Mouse (Mus musculus) adrenal gland, postnatal 4 days (tissue): ENCODE data around the gene Auh. TPM values are rescaled to one million over a fixed set of nuclear protein-coding genes. Genes with fewer than 3 reads are reported as not detected.
A peak's percentile ranks its signal among the peaks of the same experiment; 100 is the strongest.

Experiments used
- DNase-seq, 2 experiments: peaks; one replicate each; pipeline ENCODE4 v3.0.0; 2021 to 2022; ENCODE audit warnings: low spot score in 2 of 2, mixed read lengths in 2 of 2
- long read RNA-seq, 2 experiments: library from polyadenylated mRNA; stranded (forward); transcript quantifications; one replicate each; pipeline ENCODE4 v2.0.0; 2021
- total RNA-seq, 2 experiments: library from RNA; stranded (reverse); gene quantifications; 2 replicates each; pipeline ENCODE4 v1.2.3; 2021

The Auh gene
- 100 to 1,000 TPM; 101 TPM for total RNA-seq
- long read RNA-seq, experiment 1, transcript Auh-202 (4 exons, 3,235 nt), result minor isoform, 5 of 66 reads
- long read RNA-seq, experiment 1, transcript Auh-201 (10 exons, 1,320 nt), result major isoform, 46 of 66 reads
- long read RNA-seq, experiment 1, partial matches to known transcripts, result 4 of 66 reads
- long read RNA-seq, experiment 1, other reads (novel, unspliced or antisense), result 11 of 66 reads
- long read RNA-seq, experiment 2, transcript Auh-201 (10 exons, 1,320 nt), result major isoform, 59 of 94 reads
- long read RNA-seq, experiment 2, transcript Auh-203 (4 exons, 2,627 nt), result minor isoform, 6 of 94 reads
- long read RNA-seq, experiment 2, partial matches to known transcripts, result 6 of 94 reads
- long read RNA-seq, experiment 2, other reads (novel, unspliced or antisense), result 21 of 94 reads

DNA sequence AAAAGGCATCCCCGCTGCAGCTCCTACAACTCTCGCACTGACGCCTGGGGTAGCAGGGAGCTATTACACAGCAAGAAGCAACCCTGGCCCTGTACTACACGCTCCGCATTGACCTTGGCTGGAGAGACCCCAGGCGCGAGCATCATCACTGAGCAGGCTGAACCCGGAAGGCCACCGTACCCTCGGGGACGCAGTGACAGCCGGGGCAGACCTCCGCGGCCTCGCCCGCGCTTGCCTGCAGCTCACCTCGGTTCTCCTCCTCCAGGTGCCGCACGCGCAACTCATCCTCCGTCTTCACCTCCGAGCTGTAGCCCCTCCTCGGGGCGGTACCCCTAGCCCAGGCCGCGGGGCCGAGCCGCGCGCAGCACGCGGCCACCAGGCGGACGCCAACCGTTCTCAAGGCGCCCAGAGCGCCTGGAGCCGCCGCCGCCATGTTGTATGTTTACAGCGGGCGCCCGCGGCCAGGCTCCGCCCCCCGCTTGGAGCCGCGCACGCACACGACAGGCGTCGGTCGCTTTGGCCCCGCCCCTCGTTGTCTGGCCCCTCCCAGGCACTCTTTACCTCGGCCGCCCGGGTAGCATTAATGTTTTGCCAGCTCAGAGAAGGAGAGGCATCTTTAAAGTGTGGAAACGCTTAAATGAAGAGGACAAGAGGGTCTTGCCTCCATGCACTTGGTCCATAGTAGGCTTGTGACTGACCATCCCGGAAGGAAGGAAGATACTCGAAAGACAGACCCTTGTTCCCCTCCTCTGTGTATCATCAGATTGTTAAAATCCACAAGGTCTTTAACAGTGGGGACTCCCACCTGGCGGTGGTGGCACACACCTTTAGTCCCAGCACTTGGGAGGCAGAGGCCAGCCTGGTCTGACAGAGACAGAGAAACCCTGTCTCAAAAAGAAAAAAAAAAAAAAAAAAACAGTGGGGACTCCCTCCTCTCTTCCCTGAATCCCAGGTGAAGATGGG is at the start of gene Auh:
Gene Auh, minus strand, starts transcription at position 473 of the 963 bp plus-strand sequence.
- DNase-seq, result peak; percentile 60 to 71

DNA sequence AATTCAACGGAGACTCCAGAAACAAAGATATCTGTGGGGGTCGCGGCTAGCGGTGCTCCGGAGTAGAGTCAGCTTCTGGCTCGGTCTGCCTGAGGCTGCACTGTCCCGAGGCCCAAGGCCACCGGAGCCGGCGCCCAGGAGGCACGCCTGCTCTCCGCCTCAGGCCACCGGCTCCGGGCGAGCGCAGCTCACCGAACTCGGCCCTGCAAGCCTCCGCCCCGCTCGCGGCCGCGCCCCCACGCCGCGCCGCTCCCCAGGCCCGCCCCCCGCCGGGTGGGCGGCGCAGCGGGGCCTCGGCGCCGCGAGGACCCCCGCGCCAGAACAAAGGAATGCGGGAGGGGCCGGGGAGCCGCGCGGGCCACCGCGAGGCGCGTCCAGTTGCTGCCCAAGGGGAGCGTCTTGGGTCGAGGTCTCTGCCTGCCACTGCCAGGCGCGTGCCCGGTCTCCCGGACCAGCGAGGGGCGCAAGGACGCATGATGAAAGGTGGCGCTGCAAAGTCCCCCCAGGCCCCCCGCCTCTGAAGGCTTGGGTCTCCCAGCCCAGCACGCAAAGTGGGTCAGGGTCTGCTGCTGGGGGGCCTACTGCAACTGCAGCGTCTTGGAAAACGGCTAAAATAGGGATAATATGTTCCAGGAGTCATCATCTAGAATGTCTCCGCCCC is 49.0 kb upstream of the Auh start:
- DNase-seq, result no peak

DNA sequence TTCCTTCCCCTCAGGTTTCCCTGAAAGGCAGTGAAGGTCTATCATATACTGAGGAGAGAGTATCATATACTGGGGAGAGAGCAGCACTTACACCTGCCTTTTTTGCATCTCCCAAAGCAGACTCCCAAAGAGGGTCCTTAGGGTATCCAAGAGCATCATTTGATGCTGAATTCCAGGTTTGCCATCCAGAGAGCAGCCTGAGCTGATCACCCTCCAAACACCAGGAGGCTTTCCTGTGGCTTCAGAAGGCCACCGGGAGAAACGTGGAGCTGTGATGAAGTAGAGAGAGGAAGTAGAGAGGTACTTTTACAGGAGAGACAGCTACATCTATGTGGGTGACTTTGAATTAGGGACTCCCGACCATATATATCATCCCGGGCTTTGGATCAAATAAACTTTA is 48.3 kb upstream of the Auh start:
- no peak for DNase-seq

DNA sequence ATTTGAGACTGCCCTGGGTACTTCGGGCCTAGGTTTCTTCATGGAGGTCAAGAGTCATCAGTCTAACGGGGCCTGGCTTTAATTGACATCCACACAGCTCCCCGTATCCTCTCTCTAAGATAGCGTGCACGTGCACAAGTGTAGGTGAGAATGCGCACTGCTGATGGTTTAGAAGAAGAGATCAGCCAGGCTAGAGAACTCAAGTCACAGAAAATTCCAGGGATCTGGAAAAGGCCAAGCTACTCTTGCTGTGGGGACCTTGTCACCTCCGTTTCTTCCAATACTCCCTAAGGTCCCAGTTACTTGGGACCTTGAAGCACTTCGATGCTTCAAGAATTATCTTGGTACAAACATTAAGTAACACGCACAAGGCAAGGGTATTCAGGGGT is 47.7 kb upstream of the Auh start:
- no peak for DNase-seq

DNA sequence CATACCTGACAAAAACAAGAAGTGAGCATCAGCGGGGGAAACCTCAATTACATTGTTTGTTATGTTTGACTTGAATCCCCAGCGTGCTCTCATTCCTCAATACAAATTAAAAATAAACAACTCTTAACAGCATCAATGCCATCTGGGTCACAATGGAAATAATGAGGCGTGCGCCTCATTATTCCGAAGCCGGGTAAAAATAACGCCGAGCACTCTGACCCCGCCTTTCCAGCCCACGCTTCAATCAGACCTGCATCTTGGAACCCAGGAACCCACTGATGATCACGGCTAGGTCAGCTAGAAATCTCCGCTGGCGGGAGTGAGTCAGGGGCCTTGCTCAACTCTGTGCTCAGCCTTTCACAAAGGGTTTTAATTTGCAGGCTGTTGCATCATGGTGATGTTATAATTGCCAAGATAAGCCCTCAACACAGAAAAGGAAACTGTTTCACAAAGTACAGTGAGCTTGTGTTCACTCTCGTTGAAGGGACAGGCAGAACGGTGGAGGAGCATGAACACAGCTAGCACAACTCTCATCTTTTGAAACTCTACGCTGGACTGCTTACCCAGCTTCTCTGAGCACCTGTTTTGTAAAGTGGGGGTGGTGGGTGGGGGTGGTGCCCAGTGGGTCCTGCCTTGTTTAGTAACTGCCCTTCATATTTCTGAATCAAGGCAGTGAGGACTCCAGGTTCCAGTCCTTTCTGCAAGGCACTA is 47.2 kb upstream of the Auh start:
- DNase-seq, result peak in 1 of 2 experiments; percentile 37

DNA sequence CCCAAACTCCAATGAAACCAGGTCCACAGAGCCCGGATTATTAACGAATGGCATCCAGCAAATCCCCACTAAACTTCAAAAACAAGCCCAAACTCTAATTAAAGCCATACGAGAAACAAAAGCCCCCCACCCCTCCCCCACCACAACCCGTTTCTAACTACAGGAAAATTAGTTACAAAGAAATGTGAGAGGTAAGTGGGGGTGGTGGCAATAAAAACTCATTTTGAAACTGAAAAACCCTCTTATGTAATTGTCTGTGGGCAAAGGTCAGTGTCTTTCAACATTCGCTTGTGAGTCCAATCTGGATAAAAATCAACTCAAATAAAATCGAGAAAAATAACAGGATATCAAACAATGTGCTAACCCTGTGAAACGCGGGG is 46.6 kb upstream of the Auh start:
- DNase-seq, result no peak

DNA sequence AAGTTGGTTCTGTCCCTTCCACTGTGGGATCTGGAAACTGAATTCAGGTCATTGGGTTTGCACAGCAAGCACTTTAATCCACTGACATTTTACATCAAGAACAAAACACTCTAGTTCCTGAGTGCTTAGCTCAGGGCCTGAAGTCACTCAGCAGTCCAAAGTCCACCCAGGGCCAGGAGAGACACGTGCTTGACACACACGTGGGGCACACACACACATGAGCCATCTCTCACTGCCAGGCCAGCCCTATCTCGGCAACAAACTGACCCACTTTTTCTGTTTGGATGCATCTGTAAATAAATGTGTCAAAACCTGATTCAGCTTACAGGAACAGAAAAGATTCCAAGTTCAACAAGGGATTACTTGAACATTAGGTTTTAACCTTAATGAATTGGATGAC is 45.2 kb upstream of the Auh start:
- DNase-seq, result no peak

- DNase-seq, result no peak
These were observed 43.9 kb upstream of the Auh start for GRCm38 (mm10) chr13:52973427-52973826.

- no peak for DNase-seq
These were observed 43.1 kb upstream of the Auh start for GRCm38 (mm10) chr13:52972626-52973025.

DNA sequence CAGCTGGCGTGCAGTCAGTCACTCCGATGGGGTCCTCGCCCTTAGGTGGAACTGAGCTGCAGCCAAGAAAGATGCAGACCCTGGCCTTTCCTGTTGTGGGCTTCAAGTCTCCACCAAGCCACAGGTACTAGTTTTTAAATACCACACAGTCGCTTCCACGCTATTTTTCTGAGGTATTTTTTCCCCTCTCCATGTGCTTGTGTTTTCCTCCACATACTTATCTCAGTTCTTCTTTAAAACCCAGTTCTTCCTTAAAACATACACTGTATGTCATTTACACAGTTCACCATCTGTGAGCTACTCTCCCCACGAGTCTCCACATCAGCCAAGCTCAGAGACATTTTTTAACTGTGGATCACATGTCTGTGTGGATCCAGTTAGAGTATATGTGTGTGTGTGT is 41.4 kb upstream of the Auh start:
- DNase-seq, result no peak

- DNase-seq, result no peak
These were observed 33.4 kb upstream of the Auh start for GRCm38 (mm10) chr13:52962922-52963321.

GRCm38 (mm10) chr13:52962361-52962760 is 32.9 kb upstream of the Auh start:
- no peak for DNase-seq

GRCm38 (mm10) chr13:52953779-52954553 is 24.5 kb upstream of the Auh start:
- DNase-seq, result no peak

- no peak for DNase-seq
These were observed 19.7 kb upstream of the Auh start for GRCm38 (mm10) chr13:52949211-52949610.

- DNase-seq, result no peak
These were observed 18.1 kb upstream of the Auh start for GRCm38 (mm10) chr13:52947545-52947944.

DNA sequence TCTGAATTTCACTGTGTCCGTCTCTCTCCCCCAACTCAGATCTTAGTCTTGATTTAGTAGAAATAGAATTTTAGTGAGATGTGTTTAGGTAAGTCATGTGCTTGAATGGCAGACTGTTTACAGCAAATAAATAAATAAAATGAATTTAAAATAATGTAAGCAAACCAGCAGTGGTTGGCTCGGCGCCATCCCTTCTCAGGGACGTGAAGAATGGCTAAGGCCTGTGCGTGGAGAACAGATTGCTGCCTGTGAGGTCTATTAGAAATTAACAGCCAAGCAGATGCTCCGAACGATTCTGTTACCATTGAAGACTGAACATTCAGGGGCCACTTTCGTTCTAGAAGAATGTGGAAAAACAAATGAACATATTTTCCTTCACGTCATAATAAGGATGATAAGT is 16.3 kb upstream of the Auh start:
- DNase-seq, result no peak

- no peak for DNase-seq
These were observed 14.6 kb upstream of the Auh start for GRCm38 (mm10) chr13:52944116-52944515.

- DNase-seq, result no peak
These were observed 13.5 kb upstream of the Auh start for GRCm38 (mm10) chr13:52942876-52943388.

DNA sequence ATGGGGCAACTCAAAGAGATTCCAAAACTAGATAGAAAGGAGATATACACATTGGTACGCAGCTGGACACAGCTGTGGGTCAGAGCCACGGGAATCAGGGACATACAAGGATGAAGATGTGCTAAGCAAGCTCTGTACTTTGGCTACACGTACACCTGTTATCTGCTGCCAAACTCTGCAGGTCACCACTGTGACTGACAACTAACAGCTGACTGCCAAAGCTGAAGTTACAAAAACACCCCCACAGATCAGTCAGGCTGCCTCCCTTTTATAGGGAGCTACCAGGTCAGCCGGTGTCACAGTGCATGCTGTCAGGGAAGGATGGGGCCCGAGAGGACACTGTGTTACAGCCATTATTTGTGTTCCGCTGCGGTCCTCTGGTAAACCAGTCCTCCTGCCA is 11.5 kb upstream of the Auh start:
- no peak for DNase-seq

DNA sequence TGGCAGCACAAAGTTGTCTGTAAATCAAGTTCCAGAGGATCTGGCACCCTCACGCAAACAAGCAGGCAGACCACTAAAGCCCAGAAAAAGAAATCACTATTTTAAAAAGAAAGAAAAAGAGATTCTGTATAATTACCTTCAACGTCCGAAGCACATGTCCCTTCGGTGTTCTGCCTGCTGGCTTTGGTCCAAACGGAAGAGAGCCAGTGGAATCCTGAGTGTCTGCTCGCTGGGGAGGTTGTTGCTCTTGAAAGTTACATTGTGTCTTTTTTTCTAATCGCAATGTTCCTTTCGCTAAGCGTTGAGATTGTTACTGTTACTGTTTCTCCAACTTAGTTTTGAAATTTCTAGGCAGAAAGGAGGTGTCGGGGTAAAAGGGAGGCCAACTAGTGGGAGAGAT is 1.1 kb upstream of the Auh start:
- no peak for DNase-seq
